Mouse (Mus musculus): ENCODE data around the gene Relch.

Relch gene

DNA sequence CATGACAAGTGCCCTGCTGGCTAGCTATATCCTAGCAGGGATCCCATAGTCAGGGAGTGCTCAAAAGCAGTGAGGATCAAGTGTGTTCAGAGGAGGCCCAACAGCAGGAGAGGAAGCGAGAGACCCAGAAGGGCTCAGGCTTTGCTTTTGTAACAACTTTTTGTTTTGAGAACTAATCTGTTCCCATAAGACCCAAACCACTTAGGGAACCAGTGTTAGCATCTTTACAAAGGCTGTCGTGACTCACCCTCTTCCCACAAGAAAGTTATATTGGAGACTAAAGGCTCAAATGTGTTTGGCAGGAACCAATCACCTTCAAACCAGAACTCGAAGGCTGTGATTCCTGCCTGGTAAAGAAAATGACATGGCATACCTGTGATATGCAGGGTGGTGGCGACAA lies 132.0 kb downstream of the Relch start:
- no peak for DNase-seq (ENCODE audit: low spot score)

DNA sequence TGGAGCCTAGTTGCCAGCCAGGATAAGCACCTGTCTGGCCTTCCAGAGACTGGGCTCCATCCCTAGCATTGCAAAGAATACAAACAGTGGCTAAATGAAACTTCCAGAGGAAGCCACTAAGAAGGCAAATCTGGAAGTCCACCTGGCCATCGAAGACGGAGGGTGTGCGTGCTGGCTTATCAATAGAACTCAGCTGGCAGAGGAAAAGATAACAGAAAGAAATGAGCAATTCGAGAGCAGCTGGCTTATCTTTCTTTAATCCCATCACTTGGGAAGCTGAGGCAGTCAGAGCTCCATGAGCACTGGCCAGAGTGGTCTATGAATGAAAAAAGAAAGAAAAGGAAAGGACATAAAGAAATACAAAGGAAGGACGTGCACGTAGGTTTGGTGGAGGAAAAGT lies 136.9 kb downstream of the Relch start:
- DNase-seq (ENCODE audit: low spot score): no peak

DNA sequence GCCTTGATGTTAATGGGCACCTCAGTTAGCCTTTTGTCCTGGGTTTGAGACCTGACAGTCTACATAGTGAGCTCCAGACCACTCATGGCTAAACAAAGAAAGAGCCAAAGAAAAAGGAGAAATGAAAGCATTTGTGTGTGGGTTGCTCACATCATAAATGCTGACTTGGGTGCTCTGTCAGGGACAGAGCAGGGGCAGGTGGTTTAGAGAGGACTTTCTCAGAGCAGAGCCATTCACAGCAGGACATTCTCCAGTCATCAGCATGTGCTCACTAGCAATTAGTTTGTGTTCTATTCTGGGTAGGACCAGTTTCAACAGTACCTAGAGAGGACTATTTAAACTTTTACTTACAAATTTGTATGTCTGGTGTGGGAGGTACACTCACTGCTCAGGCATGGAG lies 137.6 kb downstream of the Relch start:
- DNase-seq (ENCODE audit: low spot score): no peak

DNA sequence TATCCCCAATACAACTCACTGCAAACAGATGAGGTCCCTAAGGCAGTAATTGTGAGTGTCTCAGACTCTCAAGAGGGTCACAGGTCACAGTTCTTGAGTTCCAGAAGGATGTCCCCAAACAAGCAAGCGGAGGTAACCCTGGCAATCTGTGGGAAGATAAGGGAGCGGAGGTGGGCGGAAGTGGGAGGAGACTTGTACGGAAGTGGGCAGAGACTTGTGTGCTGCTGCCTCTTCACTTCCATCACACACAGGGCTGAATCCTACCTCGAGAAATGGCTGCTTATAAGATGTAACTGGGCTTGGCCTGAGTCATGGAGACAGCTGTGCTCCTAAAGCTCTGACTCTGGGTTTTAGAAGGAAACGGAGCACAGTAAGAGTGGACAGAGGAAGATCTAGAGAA lies 139.3 kb downstream of the Relch start:
- peak; percentile 24 for DNase-seq (ENCODE audit: low spot score)

DNA sequence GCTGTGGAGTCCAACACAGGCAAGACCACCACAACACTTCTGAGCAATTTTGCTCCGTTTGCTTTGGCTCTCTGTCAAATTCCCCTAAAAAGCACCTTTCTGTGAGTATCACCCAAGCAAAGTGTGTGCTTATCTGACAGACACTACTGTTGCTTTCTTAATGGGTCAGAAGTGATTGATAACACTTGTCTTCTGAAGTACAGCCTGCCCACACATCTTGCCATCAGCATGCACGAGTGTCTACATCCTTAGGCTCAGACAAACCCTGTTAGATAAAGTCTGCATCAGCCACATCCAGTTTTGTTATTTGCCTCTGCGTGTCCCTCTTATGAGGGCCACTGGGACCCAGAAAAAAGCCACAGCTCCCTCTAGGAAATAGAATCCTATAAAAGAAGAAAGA lies 140.6 kb downstream of the Relch start:
- no peak for DNase-seq (ENCODE audit: low spot score)

Measured in T-cell, adult 2 months (primary cell).